Mouse (Mus musculus): ENCODE measurements around the gene Creb5.

GRCm38 (mm10) chr6:53615440-53616211 lies 328.6 kb downstream of the Creb5 start:
- TF ChIP-seq POLR2A (IDR thresholded peaks at IDR 0.05; ENCODE audit: extremely low read depth, insufficient read depth, low read length) (no peak), CTCF (IDR thresholded peaks at IDR 0.05; ENCODE audit: extremely low read depth, insufficient read depth, low read length) (no peak)

Measured in cortical plate, adult 2 months (tissue).